Mouse (Mus musculus) megakaryocyte, adult 5-6 weeks (primary cell): ENCODE results near the gene Musk. TPM values are rescaled to one million over a fixed set of nuclear protein-coding genes. Genes with fewer than 3 reads are reported as not detected.
"Not testable (repeated sequence)": the region's sequence is repeated elsewhere in the genome, so short reads cannot be mapped to it uniquely, and the experiment has no call there.

ENCODE experiments used
- ATAC-seq: 2 replicates; pipeline ENCODE4 v1.8.0; 2016; ENCODE audit warnings: mild to moderate bottlenecking, inconsistent platforms; ENCODE audit not compliant: poor library complexity, severe bottlenecking
- total RNA-seq, 2 experiments: library from RNA; stranded (forward) in 1 of 2; stranded (reverse) in 1 of 2; fragments of 153-499, 151-499 nt in 1 of 2; fragments of 221-1000, 200-1000 nt in 1 of 2; gene quantifications; 2 replicates each; pipeline versions ENCODE4 v1.2.3 to v1.2.4; 2015 to 2017

The Musk gene
- total RNA-seq (2015) (not detected in 2 replicates), total RNA-seq (2017) (not detected in 2 replicates)

- no peak for ATAC-seq
Observed at GRCm38 (mm10) chr4:58285687-58286086, at the start of gene Musk. Gene Musk (plus strand): TSS chr4:58285960.

- ATAC-seq: peak; percentile 57
Observed at GRCm38 (mm10) chr4:58240416-58240815, 45.3 kb upstream of the Musk start.

DNA sequence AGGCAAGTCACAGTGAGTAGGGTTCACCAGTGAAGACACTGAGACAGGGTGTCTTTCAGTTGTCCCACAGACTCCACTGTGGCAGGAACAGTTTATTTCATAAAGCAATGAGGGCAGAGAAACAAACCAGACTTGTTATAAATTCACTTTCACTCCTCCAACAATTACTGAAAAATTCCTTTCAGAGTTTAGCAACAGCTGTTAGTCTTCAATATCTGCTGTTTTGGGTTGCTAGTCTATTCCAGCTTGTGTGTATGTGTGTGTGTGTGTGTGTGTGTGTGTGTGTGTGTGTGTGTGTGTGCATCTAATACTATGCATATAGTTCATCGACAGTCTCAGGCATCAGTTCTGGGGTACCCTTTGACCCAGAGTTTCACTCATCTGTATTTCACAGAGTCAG lies 40.2 kb upstream of the Musk start:
- ATAC-seq: no peak

- ATAC-seq: no peak
Observed at GRCm38 (mm10) chr4:58252381-58252780, 33.4 kb upstream of the Musk start.

GRCm38 (mm10) chr4:58253410-58253809 lies 32.4 kb upstream of the Musk start:
- peak; percentile 76 for ATAC-seq

GRCm38 (mm10) chr4:58260767-58261166 lies 25.0 kb upstream of the Musk start:
- ATAC-seq: not testable (repeated sequence)

DNA sequence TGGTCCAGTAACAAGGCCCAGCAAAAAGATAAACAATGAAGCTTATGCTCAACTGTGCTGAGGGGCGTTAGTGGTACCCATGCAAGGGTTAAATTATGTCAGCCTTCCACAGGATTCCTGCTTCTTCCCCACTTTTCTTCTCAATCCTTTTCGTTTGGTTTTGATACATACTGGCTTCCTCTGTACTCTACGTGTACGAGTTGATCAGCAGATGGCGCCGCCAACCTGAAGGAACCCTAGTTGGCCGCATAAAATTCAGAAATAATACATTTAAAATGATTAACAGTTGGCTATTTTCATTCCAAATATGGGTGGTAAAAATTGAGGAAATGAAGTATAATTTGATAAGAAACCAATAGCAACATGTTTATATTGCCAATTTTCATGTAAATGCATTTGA lies 19.5 kb upstream of the Musk start:
- ATAC-seq: peak; percentile 59; the same call in 1 of the 2 replicates

- no peak for ATAC-seq
Observed at GRCm38 (mm10) chr4:58268897-58269542, 16.7 kb upstream of the Musk start.

DNA sequence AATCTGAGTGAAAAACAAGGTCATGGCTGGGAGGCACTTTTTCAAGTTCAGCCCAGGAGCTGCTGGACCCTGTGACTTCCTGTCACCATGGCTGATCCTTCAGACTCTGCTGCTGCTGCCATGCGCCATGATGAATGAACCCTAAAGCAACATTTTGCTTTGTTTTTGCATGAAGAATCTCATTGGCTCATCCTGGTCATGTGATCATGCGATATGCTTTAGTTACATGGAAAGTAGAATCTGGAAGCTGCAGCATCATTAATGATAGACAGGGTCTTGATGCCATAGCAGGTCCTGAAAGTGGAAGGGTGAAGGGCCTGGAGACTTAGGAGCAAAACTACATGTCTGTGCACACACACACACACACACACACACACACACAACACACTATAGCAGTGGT lies 15.8 kb upstream of the Musk start:
- ATAC-seq: no peak

DNA sequence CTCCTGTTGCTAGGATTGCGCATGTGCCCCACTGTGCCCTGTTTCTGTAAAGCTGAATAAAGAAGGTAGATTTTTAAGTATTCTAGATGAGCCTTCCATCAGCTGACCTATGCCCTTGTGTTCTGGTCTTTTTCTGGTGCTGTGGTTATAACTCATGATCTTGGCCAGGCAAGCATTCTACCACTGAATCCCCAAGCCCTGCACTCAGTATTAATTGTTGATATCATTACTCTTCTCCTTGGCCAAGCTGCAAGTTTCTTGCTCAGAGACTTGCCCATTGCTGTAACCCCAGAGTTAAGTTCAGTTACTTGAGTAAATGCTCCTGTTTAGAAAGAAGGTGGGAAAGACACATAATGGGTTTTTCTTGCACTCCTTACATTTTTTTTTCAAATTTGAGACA lies 14.8 kb upstream of the Musk start:
- no peak for ATAC-seq

- no peak for ATAC-seq
Observed at GRCm38 (mm10) chr4:58271504-58272162, 14.1 kb upstream of the Musk start.

- no peak for ATAC-seq
Observed at GRCm38 (mm10) chr4:58275261-58275895, 10.4 kb upstream of the Musk start.

GRCm38 (mm10) chr4:58278368-58278767 lies 7.4 kb upstream of the Musk start:
- no peak for ATAC-seq

GRCm38 (mm10) chr4:58280121-58280520 lies 5.6 kb upstream of the Musk start:
- ATAC-seq: no peak

DNA sequence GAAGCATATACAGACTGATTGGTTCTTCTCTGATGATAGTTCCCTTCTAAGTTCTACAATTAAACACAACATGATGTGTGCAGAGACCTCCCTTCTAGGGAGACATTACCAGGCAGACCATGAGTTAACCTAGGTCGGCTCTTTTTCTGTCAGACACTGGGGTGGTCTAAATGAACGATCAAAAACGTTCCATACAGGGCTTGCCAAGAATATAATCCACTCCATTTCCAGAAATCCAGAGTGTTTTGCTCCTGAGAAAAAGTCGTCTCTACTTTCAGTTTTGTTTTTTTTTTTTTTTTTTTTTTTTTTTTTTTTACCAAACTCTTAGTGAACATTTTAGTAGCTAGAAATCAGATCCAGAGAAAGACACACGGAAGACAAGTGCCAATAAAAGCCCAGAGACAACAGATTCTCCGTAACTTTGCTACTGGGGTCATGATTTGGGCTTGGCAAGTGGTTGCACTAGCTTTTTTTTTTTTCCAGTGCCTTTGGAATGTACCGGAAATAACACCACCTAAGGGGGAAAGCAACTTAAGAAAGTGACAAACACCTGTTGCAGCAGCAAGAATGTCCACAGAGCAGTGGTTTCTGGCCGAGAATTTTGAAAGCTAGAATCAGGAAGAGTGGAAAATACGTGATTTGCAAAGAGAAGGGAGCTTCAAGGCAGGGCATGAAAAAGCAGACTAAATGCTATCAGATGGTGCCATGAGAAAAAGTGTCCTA lies 769 bp downstream of the Musk start:
- no peak for ATAC-seq

- peak; percentile 96 for ATAC-seq
Observed at GRCm38 (mm10) chr4:58288753-58289152, 3.0 kb downstream of the Musk start.

- no peak for ATAC-seq
Observed at GRCm38 (mm10) chr4:58291828-58292227, 6.1 kb downstream of the Musk start.

DNA sequence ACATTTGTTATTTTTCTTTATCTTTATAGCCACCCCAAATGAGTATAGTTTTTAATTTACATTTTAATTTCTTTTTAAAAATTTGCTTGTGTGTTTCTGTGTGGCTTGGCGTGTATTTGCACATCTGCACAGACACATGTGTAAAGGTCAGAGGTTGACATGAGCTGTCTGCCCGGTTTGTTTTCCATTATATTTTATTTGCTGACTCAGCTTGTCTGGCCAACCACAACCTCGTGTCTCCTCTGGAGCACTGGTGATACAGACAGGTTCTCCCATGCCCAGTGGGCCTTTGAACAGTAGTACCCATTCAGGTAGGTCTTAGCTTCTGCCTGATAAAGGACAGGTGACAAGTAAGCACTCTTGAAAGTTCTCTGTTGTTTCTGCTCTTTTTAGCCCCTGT lies 7.3 kb downstream of the Musk start:
- ATAC-seq: no peak

- peak; percentile 97 for ATAC-seq
Observed at GRCm38 (mm10) chr4:58303862-58304261, 18.1 kb downstream of the Musk start.

GRCm38 (mm10) chr4:58304564-58304963 lies 18.8 kb downstream of the Musk start:
- ATAC-seq: peak; percentile 64

GRCm38 (mm10) chr4:58307421-58307820 lies 21.7 kb downstream of the Musk start:
- no peak for ATAC-seq
